Mouse (Mus musculus) kidney, adult 11 months (tissue): ENCODE measurements around the gene Nek9.

ENCODE experiments used
- DNase-seq: peaks from one replicate; pipeline ENCODE4 v3.0.0; 2022

Nek9 gene

DNA sequence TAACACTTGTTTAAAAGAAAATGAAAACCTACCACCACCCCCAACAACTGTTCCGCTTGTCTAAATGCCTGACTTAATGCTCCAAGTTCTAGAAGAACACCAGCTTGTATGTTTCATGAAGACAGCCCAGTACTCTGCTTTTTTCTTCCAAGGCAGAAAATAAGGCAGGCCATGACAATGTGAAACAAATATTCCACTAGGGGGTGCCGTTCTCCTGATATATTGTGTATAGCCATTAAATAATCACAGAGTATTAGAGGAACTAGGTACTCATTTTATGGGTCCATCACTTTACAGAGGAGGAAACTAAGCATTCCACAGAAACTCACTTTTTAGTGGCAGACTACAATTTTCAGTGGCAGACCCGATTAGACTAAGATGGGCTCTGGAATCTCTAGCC, 7.2 kb upstream of the Nek9 start:
- DNase-seq, result peak; percentile 32

DNA sequence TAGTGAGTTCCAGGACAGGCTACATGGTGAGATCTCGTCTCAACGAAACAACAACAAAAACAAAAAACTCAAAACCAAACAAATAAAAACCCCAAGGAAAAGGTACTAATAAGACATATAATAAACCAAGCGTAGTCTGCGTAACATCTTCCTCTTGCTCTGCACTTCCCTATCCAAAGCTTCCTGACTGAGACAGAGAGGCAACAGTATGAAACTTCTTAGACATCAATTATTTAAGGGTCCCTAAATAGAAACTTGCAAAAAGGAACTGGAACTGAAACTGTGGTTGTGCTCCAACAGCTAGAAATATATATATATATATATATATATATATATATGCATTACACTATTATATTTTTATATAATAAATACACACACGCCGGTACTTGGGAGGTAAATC, 6.4 kb upstream of the Nek9 start:
- DNase-seq, result no peak

DNA sequence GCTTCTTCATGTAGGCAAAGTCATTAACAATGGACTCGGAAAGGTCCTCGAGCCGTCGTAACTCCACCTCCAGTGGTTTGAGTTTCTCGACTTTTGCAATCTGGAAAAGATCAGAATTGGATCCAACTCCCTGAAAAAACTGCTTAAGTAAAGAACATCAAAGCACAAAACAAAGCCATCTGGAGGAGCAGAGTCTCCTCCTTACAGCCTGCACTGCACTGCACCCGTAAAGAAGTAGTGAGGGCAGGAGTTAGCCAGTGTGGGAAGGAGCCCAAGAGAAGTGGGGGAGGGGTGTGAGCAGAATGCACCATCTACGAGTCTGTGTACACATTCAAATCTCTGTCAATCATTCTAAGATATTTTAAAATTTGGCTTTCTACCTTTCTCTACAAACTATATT, 5.1 kb upstream of the Nek9 start:
- DNase-seq, result no peak

DNA sequence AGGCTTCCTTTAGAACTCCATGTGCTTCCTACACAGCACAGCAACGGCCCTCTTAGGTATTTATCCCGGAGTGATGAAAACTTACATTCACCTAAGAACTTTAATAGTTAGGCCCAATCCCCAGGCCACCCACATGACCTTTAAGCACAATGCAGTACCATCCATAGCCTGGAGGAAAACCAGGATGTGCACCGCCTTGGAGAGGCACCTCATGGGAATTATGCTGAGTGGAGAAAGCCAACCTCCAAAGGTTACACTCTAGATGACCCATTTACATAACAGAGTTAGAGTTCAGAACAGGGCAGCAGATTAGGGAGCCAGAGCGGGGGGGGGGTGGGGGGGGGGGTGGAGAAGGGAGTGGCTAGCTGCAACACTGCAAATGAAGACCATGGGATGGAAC, 3.1 kb upstream of the Nek9 start:
- peak; percentile 14 for DNase-seq

DNA sequence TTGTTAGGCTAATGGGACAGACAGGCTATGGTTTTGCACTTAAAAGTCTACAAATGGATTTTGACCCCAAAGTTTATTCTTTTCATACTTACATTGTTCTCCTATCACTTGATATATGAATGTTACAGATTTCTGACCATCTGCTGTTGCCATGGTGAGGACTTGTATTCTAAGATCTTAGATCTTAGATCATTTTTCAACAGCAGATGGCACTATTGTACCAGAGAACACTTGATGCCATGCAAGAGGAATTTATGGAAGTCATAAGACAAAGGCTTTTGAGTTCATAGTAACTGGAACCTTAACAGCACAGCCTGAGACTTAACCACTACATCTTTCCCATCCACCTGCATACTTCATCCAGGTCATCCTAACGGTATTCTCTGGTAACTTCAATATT, 2.0 kb upstream of the Nek9 start:
- no peak for DNase-seq

DNA sequence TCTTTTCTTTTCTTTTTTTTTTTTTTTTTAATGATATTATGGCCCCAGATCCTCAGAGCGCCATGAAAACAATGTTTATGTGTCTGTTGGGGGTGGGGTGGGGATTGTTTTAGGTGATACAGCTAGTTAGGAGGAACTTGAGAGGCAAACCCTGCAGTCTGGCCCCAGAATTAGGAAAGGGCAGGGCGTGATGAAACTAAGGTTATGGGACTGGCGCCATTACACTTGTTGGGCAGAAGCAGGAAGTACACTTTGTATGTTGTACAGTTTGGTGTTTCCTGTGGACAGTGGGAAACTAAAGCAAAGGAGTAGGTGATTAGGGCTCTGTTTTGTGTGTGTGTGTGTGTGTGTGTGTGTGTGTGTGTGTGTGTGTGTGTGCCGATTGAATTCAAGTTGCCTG, 785 bp upstream of the Nek9 start:
- peak; percentile 10 for DNase-seq

DNA sequence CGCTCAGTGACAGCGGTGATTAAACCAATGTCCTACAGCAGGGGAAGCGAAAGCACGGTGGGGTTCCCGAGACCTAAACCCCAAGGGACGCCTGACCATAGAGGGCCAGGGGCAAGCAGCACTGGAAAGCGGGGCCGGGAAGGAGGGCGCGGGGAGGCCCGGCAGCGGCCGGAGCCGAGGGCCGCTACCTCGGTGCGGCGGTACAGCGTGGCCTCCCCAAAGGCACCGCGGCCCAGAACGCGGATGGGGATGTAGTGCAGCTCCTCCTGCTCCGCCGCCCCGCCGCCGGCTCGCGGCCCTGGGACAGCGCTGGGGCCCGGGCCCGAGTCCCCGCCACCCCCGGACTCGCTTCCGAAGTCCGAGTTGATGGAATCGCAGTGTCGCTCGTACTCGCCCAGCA, 347 bp downstream of the Nek9 start:
- no peak for DNase-seq

DNA sequence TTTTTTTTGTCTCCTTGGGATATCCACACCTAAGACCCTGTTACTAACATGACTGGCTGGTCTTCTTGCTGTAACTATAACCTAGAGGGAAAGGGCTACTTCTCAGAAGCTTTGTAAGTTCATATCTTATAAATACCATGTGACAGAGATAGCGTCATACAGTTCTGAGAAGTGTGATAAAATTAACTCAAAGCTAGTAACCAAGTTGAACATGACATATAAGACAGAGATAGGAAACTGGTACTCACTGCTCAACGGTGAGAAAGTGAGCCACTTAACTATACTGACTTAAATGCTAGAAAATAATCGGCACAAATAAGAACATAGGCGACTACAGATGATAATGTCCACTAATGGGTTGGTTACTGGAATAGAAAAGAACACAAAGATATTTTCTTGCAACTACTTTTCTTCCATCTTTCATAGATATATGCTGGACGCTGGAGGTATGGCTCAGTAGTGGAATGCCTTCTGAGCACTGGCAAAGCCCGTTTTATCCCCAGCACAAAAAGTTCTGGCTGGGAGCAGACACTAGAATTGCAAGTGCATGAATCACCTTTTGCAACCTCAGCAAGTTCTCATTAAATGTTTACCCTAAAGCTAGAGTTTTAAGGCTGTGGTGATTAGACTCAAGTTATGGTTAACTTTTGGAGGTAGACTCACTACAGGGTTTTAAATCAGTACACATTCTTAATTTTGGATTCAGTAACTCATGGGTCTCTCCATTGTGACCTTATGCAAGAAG, 1.4 kb downstream of the Nek9 start:
- no peak for DNase-seq

DNA sequence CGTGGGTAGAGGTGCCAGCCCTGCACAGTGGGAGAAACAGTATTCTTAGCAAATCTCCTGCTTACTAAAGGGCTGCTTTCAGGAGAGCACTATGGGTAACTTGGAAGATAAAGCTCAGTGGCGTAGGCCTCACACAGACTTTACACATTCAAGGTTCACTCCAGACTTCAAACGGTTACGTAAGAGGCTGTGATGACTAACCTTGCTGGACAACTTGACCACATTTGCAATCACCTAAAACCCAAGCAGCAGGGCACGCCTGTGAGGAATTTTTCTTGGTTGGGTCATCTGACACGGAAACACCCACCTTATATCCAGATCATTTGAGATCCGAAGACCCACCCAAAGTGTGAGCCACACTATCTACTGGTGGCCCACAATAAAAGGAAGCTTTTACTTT, 9.0 kb downstream of the Nek9 start:
- DNase-seq, result peak; percentile 25

DNA sequence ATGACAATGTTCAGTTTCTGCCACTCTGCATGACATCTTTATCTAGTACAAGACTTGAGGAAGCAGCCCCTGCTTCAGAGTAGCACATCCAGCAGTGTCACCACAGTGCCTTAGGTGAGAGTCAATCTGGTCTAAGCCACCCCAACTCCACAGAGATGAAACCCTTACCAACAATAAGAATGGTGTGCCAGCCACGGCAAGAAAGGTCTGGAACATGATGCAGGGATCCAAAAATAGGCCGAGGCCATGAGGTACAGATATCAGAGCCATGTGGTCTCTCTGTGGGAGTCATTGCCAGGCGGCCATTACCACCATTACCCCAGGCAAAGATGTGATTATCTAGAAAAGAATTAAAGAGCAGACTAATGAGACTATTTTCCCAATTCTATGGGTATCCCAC, 30.5 kb downstream of the Nek9 start:
- no peak for DNase-seq

DNA sequence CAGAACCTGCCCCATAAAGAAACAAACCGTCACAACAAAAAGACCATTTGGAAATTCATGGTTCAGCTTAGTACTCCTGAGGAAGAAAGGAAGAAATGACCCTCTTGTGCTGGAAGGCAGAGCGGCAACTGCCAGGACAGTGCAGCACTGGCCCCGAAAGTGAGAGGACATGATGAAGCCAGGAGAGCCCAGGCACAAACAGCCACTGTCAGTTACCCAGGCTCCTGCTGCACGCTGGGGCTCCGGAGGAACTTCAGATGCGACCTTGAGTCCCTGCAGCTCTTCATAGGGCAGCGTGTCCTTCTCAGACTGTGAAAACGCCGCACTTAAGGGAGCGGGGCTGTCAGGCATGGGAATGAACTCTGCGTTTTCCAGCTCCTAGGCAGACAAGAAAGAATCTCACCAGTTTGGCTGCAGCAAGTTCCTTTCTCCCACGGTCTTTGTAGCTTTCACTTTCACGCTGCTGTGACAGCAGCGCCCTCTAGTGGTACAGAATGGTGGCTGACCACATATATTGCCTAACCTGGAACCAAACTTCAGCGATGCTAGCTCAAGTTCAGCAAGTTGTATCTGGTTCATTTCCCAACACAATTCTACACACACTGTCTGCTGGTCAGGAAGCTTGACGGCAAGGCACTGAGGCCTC, 33.8 kb downstream of the Nek9 start:
- DNase-seq, result peak; percentile 78

DNA sequence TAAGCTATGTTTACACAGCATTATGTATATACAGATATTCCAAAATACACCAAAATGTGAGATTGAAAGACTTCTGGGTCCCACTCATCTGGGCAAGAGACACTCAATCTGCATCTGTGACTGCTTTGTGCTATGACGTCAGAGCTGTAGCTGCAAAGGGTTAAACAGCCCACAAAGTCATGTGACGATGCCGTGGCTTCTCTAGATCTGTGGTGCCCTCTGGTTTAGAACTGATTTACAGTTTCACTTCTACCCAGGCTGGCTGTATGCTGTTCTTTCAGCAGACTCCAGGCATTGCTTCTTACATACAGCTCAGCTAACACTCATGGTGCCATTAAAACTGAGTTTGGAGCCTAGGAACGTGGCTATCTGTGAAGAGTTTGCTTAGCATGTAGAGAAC, 34.4 kb downstream of the Nek9 start:
- no peak for DNase-seq

DNA sequence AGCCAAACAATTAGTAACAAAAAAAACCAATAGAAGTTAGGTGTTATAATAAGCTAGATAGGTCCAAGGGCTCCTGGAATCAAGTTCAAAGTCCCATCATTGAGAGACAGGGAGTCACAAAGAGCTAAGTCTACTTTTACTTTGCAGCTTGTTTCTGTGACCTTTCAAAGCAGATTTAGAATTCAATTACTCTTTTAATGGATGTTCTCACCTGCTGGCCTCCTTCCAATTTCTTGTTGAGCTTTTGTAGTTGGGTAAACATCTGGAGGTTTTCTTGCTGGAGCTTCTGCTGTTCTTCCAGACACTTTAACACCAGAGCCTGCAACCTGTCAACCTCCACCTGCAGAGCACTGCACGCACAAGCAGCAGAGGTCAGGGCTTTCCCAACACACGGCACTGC, 35.9 kb downstream of the Nek9 start:
- no peak for DNase-seq

DNA sequence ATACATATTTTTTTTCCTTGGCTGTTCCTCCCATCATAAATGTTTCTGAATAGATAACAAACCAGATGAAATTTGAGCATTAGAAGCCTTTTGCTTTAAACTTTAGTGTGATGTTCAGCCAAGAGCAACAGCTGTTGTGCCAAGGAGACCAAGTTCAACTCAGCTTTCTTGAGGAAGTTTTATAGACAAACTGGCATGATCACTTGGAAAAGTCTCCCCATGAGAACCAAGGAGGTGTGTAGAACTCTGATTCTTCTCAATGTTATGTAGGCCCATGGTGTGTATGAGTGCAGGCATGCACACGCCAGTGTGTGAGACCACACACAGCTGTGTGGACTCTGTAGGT, 40.4 kb downstream of the Nek9 start:
- DNase-seq, result no peak

DNA sequence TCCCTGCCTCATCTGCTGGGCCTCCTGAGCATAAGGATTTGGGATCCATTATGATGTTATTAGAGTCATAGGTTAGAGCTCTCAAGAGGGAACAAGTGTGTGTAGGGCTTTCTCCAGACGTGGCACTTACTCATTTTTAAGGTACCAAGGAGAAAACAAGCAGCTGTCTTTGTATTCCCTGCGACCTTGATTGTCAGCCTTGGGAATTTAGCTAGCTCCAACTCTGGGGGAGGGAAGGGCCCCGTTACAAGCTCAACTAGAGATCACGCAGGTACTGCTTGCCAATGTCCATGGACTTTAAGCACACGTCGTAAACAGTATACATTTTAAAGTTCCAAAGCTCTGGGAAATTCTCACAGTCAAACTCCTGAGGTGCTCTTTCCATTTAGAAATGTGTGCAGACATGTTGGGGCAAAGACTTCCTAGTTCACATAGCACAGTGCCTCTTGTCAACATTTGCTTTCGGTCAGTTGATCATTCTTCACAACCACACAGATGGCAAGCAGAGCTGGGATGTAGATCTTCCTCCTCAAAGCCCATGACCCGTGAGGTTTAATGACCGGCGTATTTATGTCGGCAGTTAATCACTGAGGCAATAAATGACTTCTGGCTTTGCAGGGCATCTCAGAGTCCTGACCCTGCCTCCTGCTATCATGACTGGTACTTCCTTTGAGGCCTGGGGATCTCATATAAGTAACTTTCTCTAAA, 40.9 kb downstream of the Nek9 start:
- no peak for DNase-seq

DNA sequence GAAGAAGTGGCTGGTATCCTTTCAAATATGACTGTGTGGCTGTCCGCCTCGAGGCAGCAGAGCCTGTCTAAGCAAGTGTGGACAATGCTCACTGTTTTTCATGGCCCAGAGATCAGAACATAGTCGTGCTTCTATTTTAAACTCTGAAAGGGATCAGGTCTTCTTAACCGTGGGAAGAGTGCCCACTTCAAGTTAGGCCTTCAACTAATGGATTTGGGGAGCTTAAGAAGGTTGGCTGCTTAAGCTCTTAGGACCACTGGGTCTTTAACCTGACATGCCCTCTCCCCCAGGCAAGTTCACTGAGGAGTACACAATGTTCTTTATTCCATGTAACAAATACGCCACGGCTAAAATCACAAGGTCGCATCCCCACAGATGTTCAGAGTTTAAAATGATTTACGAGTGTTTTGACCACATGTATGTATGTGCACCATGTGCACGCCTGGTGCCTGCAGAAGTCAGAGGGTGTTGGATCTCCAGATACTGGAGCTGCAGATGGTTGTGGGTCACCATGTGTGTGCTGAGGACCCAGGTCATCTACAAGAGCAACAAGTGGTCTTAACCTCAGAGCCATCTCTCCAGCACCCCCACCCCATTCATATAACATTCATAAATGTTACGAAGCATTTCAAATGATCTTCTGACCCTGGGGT, 41.7 kb downstream of the Nek9 start:
- no peak for DNase-seq

DNA sequence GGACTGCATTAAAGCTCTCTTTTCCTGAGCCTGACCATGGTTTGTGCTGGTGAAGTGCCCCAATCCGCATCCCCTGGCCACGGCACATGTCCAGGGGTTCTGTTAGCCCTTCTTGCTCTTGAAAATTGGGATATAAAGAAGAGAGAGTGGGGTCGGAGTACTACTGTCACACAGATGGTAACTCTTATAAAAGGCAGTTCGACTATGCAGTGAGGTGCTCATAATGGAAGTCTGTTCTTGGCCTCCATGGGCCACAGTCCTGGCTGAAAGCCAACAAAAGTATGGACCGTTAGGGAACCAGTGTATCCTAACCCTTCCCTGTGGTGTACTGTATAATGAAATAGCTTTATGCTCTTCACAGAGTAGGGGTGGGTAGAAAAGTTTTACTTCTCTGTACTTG, 42.2 kb downstream of the Nek9 start:
- no peak for DNase-seq

DNA sequence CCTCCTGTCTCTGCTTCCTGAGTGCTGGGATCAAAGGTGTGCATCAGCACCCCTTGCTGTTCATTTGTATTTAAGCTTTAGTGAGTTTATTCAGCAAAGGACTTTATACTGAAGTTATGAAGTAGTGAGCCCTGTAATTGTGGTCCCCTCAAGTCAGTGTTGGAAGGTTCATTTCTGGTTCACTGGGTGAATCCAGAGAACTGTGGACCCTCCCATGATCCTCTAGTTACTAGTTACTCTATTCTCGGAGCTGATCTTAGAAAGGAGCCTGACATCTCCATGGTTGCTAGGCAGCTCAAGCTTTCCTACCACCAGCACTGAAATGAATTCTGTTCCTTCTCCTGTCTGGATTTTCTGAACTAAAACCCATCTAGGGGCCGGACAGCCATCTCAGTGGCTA, 43.7 kb downstream of the Nek9 start:
- no peak for DNase-seq

DNA sequence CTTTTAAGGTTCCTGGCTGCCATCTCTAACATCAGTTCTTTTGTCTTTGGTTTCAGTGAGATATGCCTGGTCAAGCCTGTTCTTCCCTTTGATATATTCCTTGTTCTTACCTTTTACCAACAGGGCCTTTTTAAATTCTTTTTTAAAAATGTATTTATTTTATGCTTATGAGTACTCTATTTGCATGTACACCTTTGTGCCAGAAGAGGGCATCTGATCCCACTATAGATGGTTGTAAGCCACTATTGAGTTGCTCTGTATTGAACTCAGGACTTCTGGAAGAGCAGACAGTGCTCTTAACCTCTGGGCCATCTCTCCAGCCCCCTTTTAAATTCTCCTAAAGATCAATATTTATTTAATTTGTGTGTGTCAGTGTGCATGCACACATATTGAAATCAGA, 46.3 kb downstream of the Nek9 start:
- DNase-seq, result no peak

DNA sequence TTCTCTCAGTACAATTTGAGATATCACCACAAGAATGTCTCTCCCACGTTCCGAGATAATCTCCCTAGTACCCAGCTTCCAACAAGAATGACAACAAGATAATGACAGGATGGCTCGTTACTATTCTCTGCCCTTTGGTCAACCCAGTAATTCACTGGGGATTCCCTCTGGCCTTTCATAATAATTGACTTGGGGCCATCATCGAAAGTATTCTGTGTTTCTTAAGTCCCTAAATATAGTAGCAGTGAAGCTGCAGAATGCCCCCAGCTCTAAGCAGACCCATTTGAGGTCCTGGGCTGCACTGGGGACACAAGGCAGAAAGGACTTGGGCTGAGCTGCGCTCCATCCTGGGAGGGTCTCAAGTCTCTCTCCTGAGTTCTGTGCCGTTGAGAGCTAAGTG, 46.9 kb downstream of the Nek9 start:
- DNase-seq, result no peak

DNA sequence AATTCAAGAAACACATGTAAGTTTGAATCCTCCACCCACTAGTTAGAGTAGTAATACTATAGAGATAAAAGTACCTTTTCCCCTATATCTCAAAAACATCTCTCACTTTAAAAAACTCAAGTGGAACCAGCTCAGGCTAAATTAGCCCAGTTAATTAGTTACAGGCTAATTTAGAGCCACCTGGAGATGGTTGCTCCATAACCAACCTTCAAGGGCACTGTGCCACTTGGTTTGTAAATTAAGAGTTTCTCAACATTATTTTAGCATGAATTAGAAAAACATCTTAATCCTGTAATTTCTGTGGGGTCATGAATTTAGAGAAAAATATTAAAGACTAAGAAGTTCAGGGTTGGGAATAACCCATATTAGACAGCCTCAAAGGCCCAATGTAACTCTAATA, 47.6 kb downstream of the Nek9 start:
- DNase-seq, result no peak

DNA sequence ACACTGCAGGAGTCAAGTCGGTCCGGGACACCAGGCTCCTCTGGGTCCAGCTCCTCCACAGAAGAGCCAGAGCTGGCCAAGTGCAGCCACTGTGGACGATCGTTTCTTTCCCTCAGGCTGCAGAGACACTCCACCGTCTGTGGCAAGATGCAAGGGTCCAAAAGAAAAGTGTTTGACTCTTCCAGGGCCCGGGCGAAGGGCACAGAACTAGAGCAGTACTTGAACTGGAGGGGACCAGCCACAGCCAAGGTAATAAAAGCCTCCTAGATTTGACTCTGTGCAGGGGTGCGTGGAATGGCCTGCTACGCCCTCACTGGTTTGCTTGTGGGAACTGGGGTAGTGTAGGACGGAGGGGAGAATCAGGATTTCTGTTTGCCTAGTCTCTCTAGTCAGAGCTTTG, 48.5 kb downstream of the Nek9 start:
- DNase-seq, result peak; percentile 58

DNA sequence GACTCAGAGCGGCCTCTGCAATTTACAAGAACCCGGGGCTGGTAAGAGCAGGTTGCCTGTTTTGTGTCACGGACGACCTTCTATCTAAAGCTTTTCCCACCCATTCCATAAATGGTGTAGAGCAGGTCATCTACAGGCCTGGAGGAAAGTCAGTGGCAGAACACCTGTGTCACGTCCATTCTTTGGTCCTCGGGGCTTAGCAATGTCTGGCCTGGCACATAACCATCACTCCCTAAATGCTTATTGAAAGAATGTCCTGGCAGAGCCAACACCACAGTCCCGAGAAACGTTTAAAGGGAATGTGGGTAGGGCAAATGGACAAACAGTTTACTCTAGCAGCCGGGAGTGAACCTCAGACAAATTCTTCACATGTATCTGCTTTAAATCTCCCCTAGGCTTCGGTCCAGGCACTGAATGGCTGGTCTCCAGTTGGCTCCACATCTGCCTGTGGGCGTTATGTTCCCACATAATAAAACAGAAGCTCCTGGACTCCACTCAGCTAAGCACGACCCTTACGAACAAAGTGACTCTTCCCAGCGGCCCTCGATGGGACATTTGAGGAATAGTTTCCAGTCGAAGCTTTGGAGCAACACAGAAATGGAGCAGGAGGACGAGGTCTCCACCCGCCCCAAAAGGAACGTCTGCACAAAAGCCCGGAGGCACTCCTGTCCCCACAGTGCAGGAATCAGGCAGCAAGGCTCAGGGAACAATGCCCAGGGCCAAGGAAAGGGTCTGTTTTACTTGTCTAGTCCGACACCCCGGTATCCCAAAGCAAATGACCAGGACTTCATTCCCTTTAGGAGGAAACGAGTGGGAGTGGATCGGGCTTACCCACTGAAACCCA, 49.8 kb downstream of the Nek9 start:
- DNase-seq, result peak; percentile 69
